Mouse (Mus musculus) kidney, postnatal 4 days (tissue): Measurements from ENCODE around the gene Urgcp.
A peak's percentile ranks its signal among the peaks of the same experiment; 100 is the strongest.
"Not testable (repeated sequence)": the region's sequence is repeated elsewhere in the genome, so short reads cannot be mapped to it uniquely, and the experiment has no call there.

ENCODE experiments used
- DNase-seq, 2 experiments: peaks; one replicate each; pipeline ENCODE4 v3.0.0; 2021; ENCODE audit warnings: mixed read lengths in 2 of 2

Gene Urgcp

DNA sequence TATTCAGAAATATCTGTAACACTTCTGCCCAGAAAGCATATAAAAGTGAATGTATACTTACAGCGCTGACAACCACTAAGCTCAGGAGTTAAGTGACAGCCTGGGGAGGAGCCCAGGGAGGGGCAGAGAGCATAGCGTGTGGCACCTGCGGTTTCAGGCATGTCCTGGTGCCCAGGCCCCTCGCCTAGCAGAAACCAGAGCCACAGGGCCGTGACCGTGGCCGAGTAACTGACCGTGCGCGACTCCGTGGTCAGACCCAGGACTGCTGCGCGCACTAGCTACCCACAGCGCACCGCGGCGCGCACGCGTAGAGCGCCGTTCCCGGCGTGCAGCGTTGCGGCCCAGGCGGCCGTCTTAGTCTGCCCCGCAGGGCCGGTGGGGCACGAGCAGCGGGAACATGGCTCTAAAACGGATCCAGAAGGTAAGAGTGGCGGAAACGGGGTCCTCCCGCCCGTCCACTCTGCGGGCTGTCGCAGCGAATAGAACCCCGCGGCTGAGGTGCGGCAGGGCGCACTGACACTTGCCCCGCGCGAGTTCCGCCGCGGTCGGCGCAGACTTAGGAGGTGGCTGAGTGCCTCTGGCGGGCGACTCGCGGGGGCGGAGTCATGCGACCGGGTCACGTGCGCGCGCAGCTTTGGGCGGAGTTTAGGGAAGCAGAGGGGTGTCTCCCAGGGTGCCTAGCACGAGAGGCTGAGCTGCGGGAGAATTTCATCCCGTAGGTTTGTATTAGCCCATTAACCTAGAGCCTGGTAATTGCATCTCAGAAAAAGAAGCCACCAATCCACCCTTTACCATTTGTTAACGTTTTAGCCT, at the start of gene Urgcp:
TSS of gene Urgcp (minus strand) at position 557 of the 813 bp plus-strand sequence.
- DNase-seq: peak; percentile 96 to 97

GRCm38 (mm10) chr11:5809487-5809886, 47.3 kb upstream of the Urgcp start:
- DNase-seq: not testable (repeated sequence)

- DNase-seq: no peak
Observed at GRCm38 (mm10) chr11:5807956-5808355, 45.8 kb upstream of the Urgcp start.

DNA sequence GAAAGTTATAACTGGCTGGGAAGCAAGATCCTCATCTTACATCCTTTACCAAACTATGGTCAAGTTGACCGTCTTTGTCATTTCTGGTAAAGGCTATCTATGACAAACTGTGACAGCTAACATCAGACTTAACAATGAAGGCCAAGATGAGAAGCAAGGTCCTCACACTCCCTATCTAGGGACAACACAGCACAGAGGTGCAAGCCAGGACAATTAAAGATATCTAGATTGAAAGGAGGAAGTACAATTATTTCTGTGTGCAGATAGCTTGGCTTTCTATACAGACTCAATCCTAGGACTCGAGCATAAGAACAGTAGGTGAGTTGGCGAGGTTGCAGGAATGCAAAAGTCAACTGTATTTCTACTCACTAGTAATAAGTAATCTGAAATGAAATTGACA, 43.5 kb upstream of the Urgcp start:
- DNase-seq: no peak

DNA sequence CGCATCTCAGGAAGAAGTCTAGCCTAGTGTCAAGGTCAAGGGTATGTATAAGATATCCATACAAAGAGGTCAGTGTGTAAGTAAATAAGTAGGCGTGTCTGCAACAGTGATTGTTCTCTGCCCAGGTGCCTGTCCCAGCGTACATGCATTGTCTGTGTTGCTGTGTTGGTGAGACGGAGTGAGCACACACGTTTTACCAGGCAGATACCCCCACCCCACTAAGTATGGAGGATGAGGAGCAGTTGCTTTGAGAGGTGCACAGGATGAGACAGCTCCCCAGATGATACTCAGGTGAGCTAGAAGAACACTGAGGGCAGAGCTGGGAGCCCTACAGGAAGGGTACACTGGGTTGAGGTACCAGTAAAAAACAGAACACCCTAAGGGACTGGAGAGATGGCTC, 42.0 kb upstream of the Urgcp start:
- DNase-seq: no peak

DNA sequence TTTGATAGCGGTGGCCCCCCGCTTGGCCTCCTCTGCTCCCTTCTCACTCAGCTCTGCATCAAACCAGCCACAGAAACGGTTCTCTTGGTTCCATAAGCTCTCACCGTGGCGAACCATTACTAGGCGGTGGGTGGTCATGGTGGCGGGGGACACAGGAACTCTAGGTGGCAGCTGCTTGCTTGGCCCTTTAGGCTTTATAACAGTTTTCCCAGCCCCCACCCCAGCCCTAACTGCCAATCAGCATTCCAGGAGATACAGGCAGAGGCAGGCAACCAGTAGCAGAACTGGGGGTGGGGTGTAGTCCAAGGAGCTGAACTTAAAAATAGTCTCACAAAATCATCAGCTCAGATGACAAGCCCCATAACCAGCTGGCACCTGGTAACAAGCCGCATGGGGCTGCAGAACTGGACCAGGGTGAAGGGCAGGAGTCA, 41.4 kb upstream of the Urgcp start, which contains the start of gene Pgam2:
TSS of gene Pgam2 (minus strand) at position 183 of the 431 bp plus-strand sequence.
- peak; percentile 24 to 35 for DNase-seq

GRCm38 (mm10) chr11:5802457-5803217, 40.5 kb upstream of the Urgcp start:
- no peak for DNase-seq

GRCm38 (mm10) chr11:5802005-5802404, 39.8 kb upstream of the Urgcp start:
- DNase-seq: no peak

- DNase-seq: no peak
Observed at GRCm38 (mm10) chr11:5801511-5801910, 39.3 kb upstream of the Urgcp start.

- DNase-seq: no peak
Observed at GRCm38 (mm10) chr11:5799621-5800490, 37.7 kb upstream of the Urgcp start.

- peak in 1 of 2 experiments; percentile 42 for DNase-seq
Observed at GRCm38 (mm10) chr11:5797928-5798327, 35.8 kb upstream of the Urgcp start.

DNA sequence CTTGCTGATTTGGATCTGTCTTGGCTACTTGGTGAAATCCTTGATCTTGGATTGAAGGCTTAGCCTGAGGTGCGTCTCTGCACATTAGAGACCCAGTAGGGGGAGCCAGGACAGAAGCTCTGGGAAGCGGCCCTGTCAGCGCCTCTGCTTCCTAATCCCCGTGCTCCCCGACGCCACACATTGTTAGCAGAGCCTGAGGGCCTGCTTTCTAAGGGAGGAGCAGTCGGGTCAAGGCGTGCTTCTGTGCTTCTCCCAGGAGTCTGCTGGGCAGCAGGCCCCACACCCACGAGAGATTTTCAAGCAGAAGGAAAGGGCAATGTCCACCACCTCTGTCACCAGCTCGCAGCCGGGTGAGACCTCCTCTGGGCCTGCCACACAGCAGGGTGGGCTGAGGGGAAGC, 35.2 kb upstream of the Urgcp start:
- DNase-seq: peak in 1 of 2 experiments; percentile 39

DNA sequence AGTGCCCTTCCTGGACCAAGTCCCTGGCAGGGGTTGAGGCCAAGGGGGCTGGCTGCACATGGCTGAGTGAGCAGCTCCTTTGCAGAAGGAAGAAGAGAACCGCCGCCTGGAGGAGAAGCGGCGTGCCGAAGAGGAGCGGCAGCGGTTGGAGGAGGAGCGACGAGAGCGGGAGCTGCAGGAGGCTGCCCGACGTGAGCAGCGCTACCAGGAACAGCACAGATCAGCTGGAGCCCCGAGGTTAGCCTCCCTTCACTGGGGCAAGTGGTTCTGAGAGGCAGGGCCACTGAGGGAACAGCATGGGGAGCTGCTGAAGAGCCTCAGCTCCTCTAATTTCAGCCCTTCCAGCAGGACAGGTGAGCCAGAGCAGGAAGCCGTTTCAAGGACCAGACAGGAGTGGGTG, 34.8 kb upstream of the Urgcp start:
- DNase-seq: no peak

DNA sequence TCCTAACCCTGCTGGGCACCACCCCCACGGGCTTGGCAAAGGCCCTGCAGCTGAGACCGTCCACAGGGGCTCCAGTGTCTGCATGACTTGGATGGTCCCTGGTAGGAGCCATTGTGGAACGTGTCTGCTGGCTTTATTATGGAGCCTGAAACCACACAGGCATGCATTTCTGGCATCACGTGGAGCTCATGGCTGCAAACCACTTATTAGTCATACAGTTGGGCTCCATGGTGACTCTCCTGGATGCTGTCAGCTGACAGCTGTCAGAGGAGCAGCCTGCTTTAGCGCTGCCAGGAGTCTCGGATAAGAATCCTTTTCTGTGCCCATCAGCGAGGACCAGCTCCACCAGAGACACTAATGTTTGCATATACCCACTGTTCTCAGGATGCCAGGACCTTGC, 33.5 kb upstream of the Urgcp start:
- no peak for DNase-seq

DNA sequence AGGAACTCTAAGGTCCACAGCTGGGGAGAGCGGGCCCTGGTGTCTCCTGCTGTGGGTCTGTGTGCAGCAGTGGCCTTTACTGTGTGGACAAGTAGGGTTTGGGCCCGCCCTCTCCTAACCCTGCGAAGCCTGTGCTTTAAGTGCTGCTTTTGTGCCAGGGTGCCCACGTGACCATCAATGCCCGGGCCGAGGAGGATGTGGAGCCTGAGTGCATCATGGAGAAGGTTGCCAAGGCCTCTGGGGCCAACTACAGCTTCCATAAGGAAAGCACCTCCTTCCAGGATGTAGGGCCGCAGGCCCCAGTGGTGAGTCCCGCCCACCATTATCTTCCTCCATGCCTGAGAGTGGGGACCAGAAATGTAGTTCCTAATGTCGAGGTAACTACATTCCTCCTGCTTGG, 33.1 kb upstream of the Urgcp start:
- DNase-seq: no peak

GRCm38 (mm10) chr11:5790431-5790830, 28.3 kb upstream of the Urgcp start:
- no peak for DNase-seq

- no peak for DNase-seq
Observed at GRCm38 (mm10) chr11:5789754-5790333, 27.7 kb upstream of the Urgcp start.

DNA sequence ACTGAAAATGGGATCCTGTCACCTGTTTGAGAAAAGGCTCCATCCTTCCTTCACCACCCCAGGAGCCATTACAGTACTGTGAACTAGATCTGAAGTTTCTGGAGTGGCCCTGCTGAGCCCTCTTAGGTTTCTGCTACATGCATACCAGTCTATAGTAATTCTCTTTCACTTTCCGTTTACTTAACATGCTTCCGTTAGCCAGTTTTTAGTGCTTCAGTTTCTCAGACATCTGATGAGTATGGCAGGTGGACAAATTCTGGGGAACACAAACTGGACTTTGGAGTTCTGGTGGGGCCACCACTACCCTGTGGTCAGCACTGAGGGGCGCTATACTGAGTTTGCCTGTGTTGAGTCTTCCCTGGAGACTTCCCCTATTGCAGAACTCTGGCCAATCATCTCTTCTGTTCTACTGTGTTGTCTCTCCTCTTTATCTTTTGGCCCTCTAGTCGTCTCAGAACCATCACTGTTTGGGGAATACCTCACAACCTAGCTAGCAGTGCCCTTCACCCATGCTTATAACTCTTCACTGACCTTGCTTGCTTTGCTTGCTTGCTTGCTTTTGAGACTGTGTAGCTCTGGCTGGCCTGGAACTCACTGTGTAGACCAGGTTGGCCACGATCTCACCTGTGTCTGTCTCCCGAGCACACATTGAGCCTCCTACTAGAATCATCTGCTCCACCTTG, 27.0 kb upstream of the Urgcp start:
- no peak for DNase-seq

- peak; percentile 96 to 98 for DNase-seq
Observed at GRCm38 (mm10) chr11:5788056-5789014, 26.2 kb upstream of the Urgcp start, which contains the start of gene Dbnl. Gene Dbnl (plus strand): TSS chr11:5788488.

- no peak for DNase-seq
Observed at GRCm38 (mm10) chr11:5787671-5788055, 25.5 kb upstream of the Urgcp start.

DNA sequence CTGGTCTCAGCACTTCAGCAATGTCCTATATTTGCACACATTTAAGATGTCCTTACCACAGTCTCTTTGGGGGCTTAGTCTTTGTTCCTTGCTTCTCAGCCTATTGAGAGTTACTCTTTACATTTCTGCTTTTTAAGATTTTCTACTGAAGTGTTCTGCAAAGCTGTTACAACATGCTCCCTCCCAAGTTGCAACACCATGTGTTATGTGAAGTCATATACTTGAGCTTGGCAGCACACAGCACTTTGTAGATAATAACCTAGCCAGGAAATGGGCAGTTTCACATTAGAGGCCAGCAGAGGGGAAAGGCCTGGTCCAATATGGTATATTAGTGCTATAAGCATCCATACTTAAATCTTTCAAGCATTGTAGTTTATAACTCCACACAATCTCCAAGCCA, 23.6 kb upstream of the Urgcp start:
- DNase-seq: no peak
